Mouse (Mus musculus) testis, adult 2 months (tissue): ENCODE results near the gene Scimp.

ENCODE experiments used
- CTCF ChIP-seq: fragments of 200-500 bp; IDR thresholded peaks from 2 replicates; pipeline ENCODE4 v1.5.1; 2012; ENCODE audit warnings: low read depth, mild to moderate bottlenecking, inconsistent platforms, low read length, moderate library complexity; ENCODE audit not compliant: control insufficient read depth, insufficient read depth, insufficient replicate concordance
- POLR2A ChIP-seq: fragments of 200-500 bp; IDR thresholded peaks from 2 replicates; pipeline ENCODE4 v1.6.1; 2012; ENCODE audit warnings: low read depth, mild to moderate bottlenecking, inconsistent platforms, low read length, moderate library complexity; ENCODE audit not compliant: control insufficient read depth

DNA sequence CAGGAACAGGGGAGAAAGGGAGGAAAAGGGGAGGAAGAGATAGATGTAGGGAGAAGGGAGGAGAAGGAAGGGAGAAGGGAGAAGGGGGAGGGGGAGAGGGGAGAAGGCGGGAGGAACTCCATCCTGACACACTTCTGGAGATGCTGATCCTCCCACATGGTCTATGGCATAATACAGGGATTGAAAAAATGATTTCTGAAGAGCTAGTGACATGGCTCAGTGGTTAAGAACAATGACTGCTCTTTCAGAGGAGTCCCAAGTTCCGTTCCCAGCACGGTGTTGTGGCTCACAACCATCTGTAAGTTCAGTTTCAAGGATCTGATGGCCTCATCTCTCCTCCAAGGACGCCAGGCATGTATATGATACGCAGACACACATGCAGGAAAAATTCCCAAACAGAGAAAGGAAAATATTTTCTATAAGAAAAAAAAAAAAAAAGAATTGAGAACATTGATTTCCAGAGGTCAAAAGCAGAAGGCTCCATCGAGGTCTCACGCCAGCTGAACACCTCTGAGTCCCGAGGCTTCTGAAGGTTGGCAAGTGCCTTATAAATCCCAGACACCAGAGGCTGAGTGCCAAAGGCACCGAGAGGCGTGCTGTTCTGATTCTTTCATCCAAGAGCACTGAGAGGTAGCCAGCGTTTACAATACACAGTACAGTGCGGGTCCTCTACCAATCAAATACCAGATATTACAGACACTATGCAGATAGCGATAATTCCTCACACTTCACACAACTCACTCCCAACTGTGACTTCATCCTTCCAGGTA lies 730 bp downstream of the Scimp start:
- TF ChIP-seq CTCF: no peak
- no peak for TF ChIP-seq POLR2A
